Mouse (Mus musculus) embryonic stem cell, embryonic (primary cell): ENCODE measurements around the gene Dpt.
"Not testable (repeated sequence)": the region's sequence is repeated elsewhere in the genome, so short reads cannot be mapped to it uniquely, and the experiment has no call there.

ENCODE experiments used
- CTCF ChIA-PET, 4 experiments: fragments of 300-600 bp in 2 of 4; fragments of 350-600 bp in 2 of 4; sonication (Branson Sonifier 250); formaldehyde crosslinking; loops; one replicate each; lab custom pipeline; 2022; ENCODE audit warnings: inconsistent platforms in 2 of 4; lab: Charles Lee
- POLR2A ChIA-PET, 4 experiments: fragments of 300-600 bp in 2 of 4; fragments of 350-600 bp in 2 of 4; sonication (Branson Sonifier 250); formaldehyde crosslinking; loops; one replicate each; lab custom pipeline; 2022; ENCODE audit warnings: antibody characterized with exemption in 4 of 4, inconsistent platforms in 1 of 4; lab: Charles Lee

Dpt gene

GRCm38 (mm10) chr1:164809371-164809770, 12.9 kb downstream of the Dpt start:
- ChIA-PET CTCF (no interaction called here), POLR2A (no interaction called here)

GRCm38 (mm10) chr1:164811296-164811695, 14.9 kb downstream of the Dpt start:
- ChIA-PET CTCF (no interaction called here), POLR2A (no interaction called here)

GRCm38 (mm10) chr1:164814243-164814642, 17.8 kb downstream of the Dpt start:
- CTCF ChIA-PET = no interaction called here
- POLR2A ChIA-PET = no interaction called here

DNA sequence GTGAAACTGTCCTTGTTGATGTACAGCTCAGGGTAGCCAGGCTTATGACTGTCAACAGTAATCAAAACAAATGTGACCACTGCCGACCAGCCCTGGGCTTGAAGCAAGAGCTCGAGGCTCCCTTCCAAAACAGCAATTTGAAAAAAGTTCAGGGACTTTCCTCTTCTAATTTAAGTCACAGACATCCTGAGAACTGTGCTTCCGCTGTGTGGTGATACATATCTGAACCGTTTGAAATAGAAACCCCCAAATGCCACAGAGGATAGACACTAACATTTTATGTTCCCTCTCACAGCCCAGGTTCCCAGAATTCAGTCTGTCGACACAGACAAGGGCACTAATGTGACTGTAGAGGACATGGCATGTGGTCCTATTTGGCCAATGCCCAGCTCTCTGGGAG, 18.9 kb downstream of the Dpt start:
- POLR2A ChIA-PET = no interaction called here

GRCm38 (mm10) chr1:164817331-164817730, 20.9 kb downstream of the Dpt start:
- CTCF ChIA-PET = no interaction called here

More for the DNA sequence above, 18.9 kb downstream of the Dpt start:
- CTCF ChIA-PET = no interaction called here

DNA sequence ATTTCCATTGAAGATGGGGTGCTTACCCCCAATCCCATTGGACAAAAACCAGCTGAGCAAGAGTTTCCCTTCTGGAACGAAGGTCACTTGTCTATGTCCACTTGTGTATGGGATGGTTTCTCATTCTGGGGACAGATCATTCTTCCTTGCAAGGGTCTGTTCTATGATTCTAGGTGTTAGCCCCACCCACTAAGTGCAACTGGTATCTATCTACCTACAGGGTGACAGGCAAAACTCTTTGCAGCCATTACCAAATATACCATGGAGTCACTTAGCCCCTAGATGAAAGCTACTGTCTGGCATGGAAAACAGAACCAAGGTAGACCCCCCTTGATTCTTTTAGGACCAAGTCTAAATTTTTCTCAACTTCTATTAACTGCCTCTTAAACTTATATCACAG, 24.9 kb downstream of the Dpt start:
- CTCF ChIA-PET = no interaction called here
- POLR2A ChIA-PET = no interaction called here

More at GRCm38 (mm10) chr1:164817331-164817730, 20.9 kb downstream of the Dpt start:
- POLR2A ChIA-PET = no interaction called here

DNA sequence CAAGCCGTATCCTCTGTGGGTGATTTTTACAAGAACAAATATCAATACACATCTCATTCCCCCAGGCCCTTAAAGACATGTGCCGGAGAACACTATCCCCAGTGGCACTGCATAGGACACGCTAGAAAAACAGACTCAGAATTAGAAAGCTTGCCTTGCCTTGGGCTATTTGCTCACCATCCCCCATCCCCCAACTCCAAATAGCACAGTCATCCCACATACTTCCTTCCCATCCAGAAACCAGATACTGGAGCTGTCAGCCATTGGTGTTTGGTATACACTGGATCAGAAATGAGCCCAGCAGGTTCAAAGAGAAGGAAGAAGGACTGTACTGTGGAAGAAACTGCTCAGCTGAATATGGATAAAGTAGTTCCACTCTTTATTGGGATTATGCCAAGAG, 25.4 kb downstream of the Dpt start:
- POLR2A ChIA-PET = no interaction called here
- CTCF ChIA-PET = no interaction called here

GRCm38 (mm10) chr1:164822268-164822667, 25.8 kb downstream of the Dpt start:
- ChIA-PET CTCF (no interaction called here), POLR2A (no interaction called here)

DNA sequence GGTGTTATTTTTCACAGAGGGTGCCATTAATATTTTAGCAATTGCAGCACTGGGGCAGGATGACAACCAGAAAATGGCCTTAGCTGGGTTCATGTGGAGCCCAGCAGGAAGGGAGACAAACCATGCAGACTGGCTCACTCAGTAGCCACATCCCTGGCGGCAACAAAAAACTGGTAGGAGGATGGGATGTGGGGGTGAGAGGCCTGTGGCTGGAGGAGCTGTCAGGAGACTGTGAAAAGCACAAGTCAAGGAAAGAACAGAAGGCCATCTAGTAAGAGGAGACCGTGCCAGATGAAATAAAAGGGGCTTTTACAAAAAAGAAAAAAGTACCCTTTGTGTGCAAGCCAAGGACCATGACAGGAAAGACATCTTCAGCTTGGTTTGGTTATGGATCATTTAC, 28.5 kb downstream of the Dpt start:
- ChIA-PET POLR2A (no interaction called here), CTCF (no interaction called here)

GRCm38 (mm10) chr1:164829881-164830280, 33.4 kb downstream of the Dpt start:
- POLR2A ChIA-PET = no interaction called here
- CTCF ChIA-PET = no interaction called here

DNA sequence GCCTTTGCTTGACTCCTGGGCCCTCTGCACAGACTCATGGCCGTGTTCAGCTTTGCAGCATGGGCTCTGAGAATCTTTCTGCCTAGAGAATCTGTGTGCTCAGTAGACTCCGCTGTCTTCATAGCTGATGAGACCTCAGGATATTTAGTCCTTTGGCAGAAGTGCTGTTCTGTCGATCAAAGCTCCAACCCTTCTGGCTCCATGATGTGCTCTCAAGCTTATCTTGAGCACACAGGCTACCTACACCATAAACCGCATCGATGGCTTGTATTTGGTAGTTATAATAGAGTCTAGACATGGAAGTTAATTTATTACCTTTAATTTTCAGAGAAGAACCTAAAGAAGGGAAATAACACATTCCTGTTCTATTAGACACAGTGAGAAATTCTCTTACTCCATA, 36.0 kb downstream of the Dpt start:
- POLR2A ChIA-PET = no interaction called here
- CTCF ChIA-PET = no interaction called here

GRCm38 (mm10) chr1:164848616-164849265, 52.3 kb downstream of the Dpt start:
- CTCF ChIA-PET = no interaction called here

GRCm38 (mm10) chr1:164855700-164856099, 59.3 kb downstream of the Dpt start:
- POLR2A ChIA-PET, CTCF ChIA-PET: not testable (repeated sequence)

More at GRCm38 (mm10) chr1:164848616-164849265, 52.3 kb downstream of the Dpt start:
- POLR2A ChIA-PET = no interaction called here

DNA sequence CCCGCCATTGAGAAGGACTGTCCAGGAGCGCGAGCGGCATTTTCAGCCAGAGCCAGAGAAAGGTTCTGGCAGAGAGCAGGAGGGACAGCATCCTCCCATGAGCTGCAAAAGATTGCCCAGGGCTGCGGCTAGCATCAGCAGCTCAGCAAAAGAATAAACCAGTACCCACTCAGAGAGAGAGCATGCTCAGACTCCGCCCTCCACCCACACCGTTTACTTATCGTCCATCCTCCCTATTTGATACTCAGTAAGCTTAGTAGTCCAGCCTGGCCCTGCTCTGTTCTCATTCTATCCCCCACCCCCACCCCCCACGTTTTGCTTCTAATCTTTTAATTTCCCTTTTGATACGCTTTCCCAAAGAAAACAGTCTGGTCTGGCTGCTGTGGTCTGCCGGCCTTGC, 63.5 kb downstream of the Dpt start:
- ChIA-PET CTCF (no interaction called here), POLR2A (interaction anchor here in 1 of 4 experiments (0.6 kb wide), 1 partner anchor 31 kb away, joined by 3 read pairs; no protein-coding TSS in a partner anchor)

DNA sequence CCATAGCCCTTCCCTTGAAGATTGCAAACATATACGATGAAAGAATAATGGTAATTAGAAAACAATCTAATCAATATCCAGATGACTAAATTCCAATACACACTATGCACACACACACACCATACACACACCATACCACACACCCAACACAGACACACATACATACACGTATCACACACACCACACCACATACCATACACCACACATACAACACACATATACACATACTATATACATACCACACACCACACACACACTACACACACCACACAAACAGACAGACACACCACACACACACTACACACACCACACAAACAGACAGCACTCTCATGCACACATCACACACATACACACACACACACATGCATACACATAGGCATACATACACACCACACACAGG, 64.3 kb downstream of the Dpt start:
- POLR2A ChIA-PET = no interaction called here

GRCm38 (mm10) chr1:164861501-164861900, 65.1 kb downstream of the Dpt start:
- POLR2A ChIA-PET = no interaction called here
- CTCF ChIA-PET = no interaction called here

More for the DNA sequence above, 64.3 kb downstream of the Dpt start:
- CTCF ChIA-PET = no interaction called here

- POLR2A ChIA-PET = no interaction called here
- CTCF ChIA-PET = no interaction called here
These were observed 66.8 kb downstream of the Dpt start for GRCm38 (mm10) chr1:164862946-164863883.

DNA sequence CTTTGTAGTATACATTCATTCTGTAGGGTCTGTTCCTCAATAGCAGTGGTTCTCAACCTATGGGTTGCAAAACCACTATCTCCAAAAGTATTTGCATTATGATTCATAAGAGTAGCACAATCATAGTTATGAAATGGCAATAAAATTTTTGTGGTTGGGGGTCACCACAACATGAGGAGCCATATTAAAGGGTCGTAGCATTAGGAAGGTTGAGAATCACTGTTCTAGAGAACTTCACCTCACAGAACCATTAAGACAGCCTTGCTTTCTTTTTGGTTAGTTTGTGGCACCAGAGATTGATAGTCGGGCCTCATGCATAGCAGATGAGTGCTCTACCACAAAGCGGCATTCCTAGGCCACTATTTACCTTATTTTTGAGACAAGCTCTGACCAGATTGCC, 68.2 kb downstream of the Dpt start:
- CTCF ChIA-PET = no interaction called here
- POLR2A ChIA-PET = interaction anchor here in 1 of 4 experiments (0.6 kb wide), 1 partner anchor 423 kb away, joined by 3 read pairs; no protein-coding TSS in a partner anchor

DNA sequence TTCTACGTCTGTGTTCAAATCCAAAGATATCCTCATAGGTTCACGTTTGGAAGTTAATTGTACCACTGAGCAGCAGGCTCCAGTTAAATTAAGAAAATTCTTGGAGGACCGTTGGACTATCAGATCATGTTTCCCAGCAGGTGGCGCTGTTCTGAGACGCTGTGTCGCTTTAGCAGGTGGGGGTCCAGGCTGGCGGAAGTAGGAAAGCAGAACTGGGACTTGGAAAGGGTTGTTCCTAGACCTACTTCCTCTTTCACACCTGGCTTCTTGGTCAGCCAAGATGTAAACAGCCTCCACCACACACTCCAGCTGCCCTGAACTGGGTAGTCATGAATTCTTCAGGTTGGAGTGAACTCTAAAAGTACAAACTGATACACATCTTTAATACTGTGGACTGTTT, 74.2 kb downstream of the Dpt start:
- ChIA-PET CTCF (interaction anchor here in 1 of 4 experiments (0.6 kb wide), 1 partner anchor 250 kb away, joined by 9 read pairs; no protein-coding TSS in a partner anchor), POLR2A (no interaction called here)
